7 mouse cellular contexts compared by ENCODE assay signal in genomic region chr9:36821644-36822000, GRCm38 (mm10). TPM values are rescaled to one million over a fixed set of nuclear protein-coding genes. Genes with fewer than 3 reads are reported as not detected.
A peak's percentile ranks its signal among the peaks of the same experiment; 100 is the strongest.
DNase-seq lines count a peak whose midpoint lies in the region; ATAC-seq and TF ChIP-seq lines count a peak whose summit lies in the region.

TSS of gene Fez1 (plus strand) at chr9:36821864.

- no peak for TF ChIP-seq POLR2A in cortical plate, adult 2 months (IDR thresholded peaks at IDR 0.05; ENCODE audit: extremely low read depth, insufficient read depth, low read length)

- no peaks in the 10 kb centered on the region for H3K36me3 ChIP-seq in lung, postnatal 0 days (ENCODE audit: insufficient read depth, low read length)
- no peaks in the 10 kb centered on the region for H3K36me3 ChIP-seq in hindbrain, embryonic 10.5 days

- H3K4me3 ChIP-seq in lung, postnatal 0 days (ENCODE audit: low read depth, low read length) = no peak within 1 kb of the TSS
- H3K4me3 ChIP-seq in cortical plate, adult 2 months (ENCODE audit: insufficient read depth, low read length) = no peak within 1 kb of the TSS; the same call in 1 of the 2 replicates
- H3K4me3 ChIP-seq in hindbrain, embryonic 10.5 days = peak within 1 kb of the TSS; percentile 47

- TF ChIP-seq CTCF in lung, postnatal 0 days (IDR thresholded peaks at IDR 0.05) = no peak
- TF ChIP-seq CTCF in cortical plate, adult 2 months (IDR thresholded peaks at IDR 0.05; ENCODE audit: extremely low read depth, insufficient read depth, low read length) = no peak

- no peaks in the 10 kb centered on the region for H3K4me1 ChIP-seq in lung, postnatal 0 days (ENCODE audit: insufficient read depth, low read depth, low read length)
- peaks cover 12% of the 10 kb centered on the region for H3K4me1 ChIP-seq in cortical plate, adult 2 months (ENCODE audit: control insufficient read depth, insufficient read depth, low read length)
- peaks cover 29% of the 10 kb centered on the region for H3K4me1 ChIP-seq in hindbrain, embryonic 10.5 days (replicated peaks)

- ATAC-seq in lung, postnatal 0 days = no peak

- no peak for TF ChIP-seq EP300 in lung, postnatal 0 days (IDR thresholded peaks at IDR 0.05)

- peak; percentile 15 for DNase-seq in lung, postnatal 10 days
- DNase-seq in lung, postnatal 0 days (ENCODE audit: low spot score) = no peak
- peak; percentile 94 for DNase-seq in hindbrain, embryonic 10.5 days (ENCODE audit: low spot score)
- peak; percentile 83 to 87 for DNase-seq in left cerebral cortex, postnatal 36 days (ENCODE audit: low spot score in 2 of 2)
- peak; percentile 92 to 94 for DNase-seq in right cerebral cortex, adult 2 months (ENCODE audit: low spot score in 2 of 2)
- no peak for DNase-seq in urinary bladder, postnatal 14 days (ENCODE audit: low spot score)

- H3K9me3 ChIP-seq in lung, postnatal 0 days (ENCODE audit: low read length) = no peaks in the 10 kb centered on the region
- H3K9me3 ChIP-seq in hindbrain, embryonic 10.5 days = no peaks in the 10 kb centered on the region

- no peak within 1 kb of the TSS for H3K4me2 ChIP-seq in lung, postnatal 0 days (replicated peaks; ENCODE audit: low read depth, low read length)

- intact Hi-C loops in left cerebral cortex, postnatal 36 days (cut with DNase I) = no loop called here

- H3K27ac ChIP-seq in lung, postnatal 0 days (ENCODE audit: low read length) = no peak within 1 kb of the TSS
- H3K27ac ChIP-seq in cortical plate, adult 2 months (ENCODE audit: insufficient read depth, low read length) = peak within 1 kb of the TSS; percentile 88
- H3K27ac ChIP-seq in hindbrain, embryonic 10.5 days = peak within 1 kb of the TSS; percentile 93

- WGBS in lung, postnatal 0 days = 3% methylated on average over 8 of the region's 8 CpGs
- WGBS in hindbrain, embryonic 10.5 days = 2% methylated on average over 8 of the region's 8 CpGs

- no peak within 1 kb of the TSS for H3K9ac ChIP-seq in lung, postnatal 0 days (replicated peaks; ENCODE audit: low read depth)

- H3K27me3 ChIP-seq in lung, postnatal 0 days (replicated peaks; ENCODE audit: insufficient read depth, low read length) = no peaks in the 10 kb centered on the region
- no peaks in the 10 kb centered on the region for H3K27me3 ChIP-seq in hindbrain, embryonic 10.5 days (ENCODE audit: insufficient read depth, poor library complexity, severe bottlenecking)

RNA-seq across cellular contexts. Expression of gene Fez1, which starts in this region (rescaled TPM):
- polyA plus RNA-seq in lung, postnatal 0 days (2015; fragmentation: Nextera tagmentation; extraction: Ambion mirVana) = 2.5 and 3.5 TPM in 2 replicates
- 318 and 330 TPM in 2 replicates for polyA plus RNA-seq in cortical plate, adult 2 months (2012; rRNA removed)
- 189 and 312 TPM in 2 replicates for polyA plus RNA-seq in hindbrain, embryonic 10.5 days (2016; fragmentation: Nextera tagmentation; extraction: Ambion mirVana)
- total RNA-seq in left cerebral cortex, postnatal 36 days (2021) = 100 to 1,000 TPM; 265 to 298 TPM

Comparison
In these comparisons a context has a peak if more than half of its experiments do, and no peak if none do; other contexts are left out.
1. RNA of gene Fez1 (polyA plus RNA-seq): 318 to 330 TPM in cortical plate, adult 2 months and 189 to 312 TPM in hindbrain, embryonic 10.5 days; 2.5 to 3.5 TPM in lung, postnatal 0 days; every median in the first group is over 10 times any median in the second.
2. DNase-seq: peak in lung, postnatal 10 days (single experiment), hindbrain, embryonic 10.5 days (single experiment), left cerebral cortex, postnatal 36 days (2 of 2) and right cerebral cortex, adult 2 months (2 of 2); none in lung, postnatal 0 days (single experiment) and urinary bladder, postnatal 14 days (single experiment).